Mouse (Mus musculus): Measurements from ENCODE around the gene Camk1d.

DNA sequence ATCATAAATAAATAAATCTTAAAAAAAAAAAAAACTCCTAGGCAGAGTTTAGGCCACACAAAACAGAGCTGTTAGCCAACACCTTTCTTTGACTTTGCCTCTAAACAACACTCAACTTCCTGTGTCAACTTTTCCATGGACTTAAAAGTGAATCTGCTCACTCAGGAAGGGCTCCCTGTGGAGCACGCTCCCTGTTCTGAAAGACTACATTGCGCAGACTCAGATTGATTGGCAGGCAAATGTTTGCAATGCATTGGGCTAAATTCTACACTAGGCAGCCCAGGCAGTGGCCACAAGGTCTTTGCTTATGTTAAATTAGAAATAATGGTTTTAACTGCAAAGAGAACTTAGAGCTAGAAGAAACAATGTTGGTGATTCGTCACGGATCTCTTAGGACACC, 45.4 kb downstream of the Camk1d start:
- TF ChIP-seq CTCF (IDR thresholded peaks at IDR 0.05; ENCODE audit: control insufficient read depth, insufficient read depth, low read length), result no peak
- no peak for TF ChIP-seq POLR2A (IDR thresholded peaks at IDR 0.05; ENCODE audit: borderline replicate concordance, control insufficient read depth, low read depth, low read length)

Measured in bone marrow, adult 2 months (tissue).